Mouse (Mus musculus): ENCODE data around the gene Rnf141.

DNA sequence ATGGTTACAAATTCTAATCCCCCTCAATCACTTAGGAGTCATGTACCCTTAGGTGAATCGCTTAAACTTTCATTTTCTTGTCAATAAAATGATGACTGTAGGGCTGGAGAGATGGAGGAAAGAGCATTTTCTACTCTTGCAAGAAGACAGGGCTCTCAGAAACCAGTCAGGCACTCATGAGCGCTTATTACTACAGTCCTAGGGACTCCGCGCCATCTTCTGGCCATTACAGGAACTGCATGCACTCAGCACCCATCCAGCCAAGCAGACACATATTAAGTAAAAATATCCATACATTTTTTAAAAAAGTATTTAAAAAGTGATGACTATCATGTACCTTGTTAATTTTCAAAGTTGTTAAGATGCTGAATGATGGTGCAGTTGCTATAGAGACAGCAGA is 43.2 kb downstream of the Rnf141 start:
- TF ChIP-seq CTCF (IDR thresholded peaks at IDR 0.05; ENCODE audit: control insufficient read depth, insufficient read depth, low read length) (peak; percentile 92), POLR2A (IDR thresholded peaks at IDR 0.05; ENCODE audit: borderline replicate concordance, control insufficient read depth, low read depth, low read length) (no peak)
